Comparison of ENCODE assay signal across 9 mouse cellular contexts in the genomic region with DNA sequence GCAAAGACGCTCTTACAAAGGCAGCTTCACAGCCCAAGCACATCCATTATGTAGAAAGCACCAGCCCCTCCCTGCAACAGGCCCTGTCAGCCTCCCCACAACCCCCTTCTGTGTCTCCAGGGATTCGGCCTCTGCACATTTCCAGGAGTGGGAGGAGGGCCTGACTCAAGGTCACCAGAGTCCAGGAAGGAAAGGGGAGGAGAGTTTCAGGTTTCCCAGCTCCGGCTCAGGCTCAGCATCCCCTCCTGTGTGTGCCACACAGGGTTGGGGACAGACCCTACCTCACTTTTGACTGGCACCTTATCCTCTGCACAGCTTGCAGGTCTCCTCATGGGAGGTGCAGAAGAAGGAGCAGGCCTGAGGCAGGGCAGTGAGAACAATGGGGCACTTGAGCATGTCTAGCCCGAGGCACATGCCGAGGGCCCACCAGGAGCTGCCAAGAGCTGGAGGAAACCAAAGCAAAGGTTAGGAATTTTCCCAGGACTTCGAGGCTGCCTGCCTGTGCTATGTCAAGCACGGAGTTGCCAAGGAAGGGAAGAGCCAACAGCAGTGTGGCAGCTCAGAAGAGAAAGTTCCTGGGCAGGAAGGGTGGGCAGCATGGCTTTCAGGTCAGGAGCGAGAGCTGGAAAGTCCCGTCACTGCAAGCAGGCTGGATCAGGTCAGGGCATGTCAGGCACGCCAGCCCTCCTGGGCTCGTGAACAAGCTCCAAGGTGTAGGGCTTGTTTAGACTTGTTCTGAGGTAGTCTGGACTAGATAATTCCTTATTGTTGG. TPM values are rescaled to one million over a fixed set of nuclear protein-coding genes. Genes with fewer than 3 reads are reported as not detected.
DNase-seq lines count a peak whose midpoint lies in the region; ATAC-seq lines count a peak whose summit lies in the region.
"Had no signal": no experiment of that assay in that cellular context is flagged by ENCODE, and none has a peak within 500 bp of the region (broad histone marks: within the 10 kb centered on the region; RNA-seq: fewer than 3 reads in every experiment).

No protein-coding gene starts in this region.

- no peak overlapping the region for H3K9ac ChIP-seq in embryonic facial prominence, embryonic 14.5 days (ENCODE audit: low read depth, low read length)
- H3K9ac ChIP-seq: liver, embryonic 13.5 days had no signal

- WGBS in embryonic facial prominence, embryonic 14.5 days: 23% methylated on average over 11 of the region's 11 CpGs
- 48% methylated on average over 11 of the region's 11 CpGs for WGBS in limb, embryonic 10.5 days

- H3K27me3 ChIP-seq in embryonic facial prominence, embryonic 14.5 days (replicated peaks; ENCODE audit: control insufficient read depth, insufficient read depth, low read length): no peaks in the 10 kb centered on the region
- H3K27me3 ChIP-seq in limb, embryonic 10.5 days (ENCODE audit: low read depth, poor library complexity, severe bottlenecking): no peaks in the 10 kb centered on the region
- H3K27me3 ChIP-seq: liver, embryonic 13.5 days had no signal

- H3K4me3 ChIP-seq in embryonic facial prominence, embryonic 14.5 days (ENCODE audit: low read depth, low read length): no peak overlapping the region
- H3K4me3 ChIP-seq in limb, embryonic 10.5 days: peak overlapping the region; percentile 15
- H3K4me3 ChIP-seq: liver, embryonic 13.5 days had no signal

- H3K36me3 ChIP-seq in embryonic facial prominence, embryonic 14.5 days (ENCODE audit: control insufficient read depth, insufficient read depth, low read length): no peaks in the 10 kb centered on the region
- H3K36me3 ChIP-seq in limb, embryonic 10.5 days: no peaks in the 10 kb centered on the region
- H3K36me3 ChIP-seq: liver, embryonic 13.5 days had no signal

- H3K9me3 ChIP-seq in embryonic facial prominence, embryonic 14.5 days (ENCODE audit: control insufficient read depth, low read length): no peaks in the 10 kb centered on the region
- no peaks in the 10 kb centered on the region for H3K9me3 ChIP-seq in limb, embryonic 10.5 days (replicated peaks)
- H3K9me3 ChIP-seq: liver, embryonic 13.5 days had no signal

- intact Hi-C loops in gastrocnemius, postnatal 36 days (cut with DNase I): no loop called here
- intact Hi-C loops in heart, postnatal 14 days (cut with DNase I): loop anchor here (10.0 kb wide), 1 partner anchor 294 kb away; a partner anchor contains a TSS

- H3K4me2 ChIP-seq in embryonic facial prominence, embryonic 14.5 days (ENCODE audit: low read depth, low read length): peak overlapping the region; percentile 21
- H3K4me2 ChIP-seq: liver, embryonic 13.5 days had no signal

- peak overlapping the region; percentile 50 for H3K27ac ChIP-seq in embryonic facial prominence, embryonic 14.5 days (replicated peaks; ENCODE audit: low read depth, low read length)
- H3K27ac ChIP-seq in limb, embryonic 10.5 days: peak overlapping the region; percentile 85
- H3K27ac ChIP-seq: liver, embryonic 13.5 days had no signal

- H3K4me1 ChIP-seq in embryonic facial prominence, embryonic 14.5 days (ENCODE audit: control insufficient read depth, insufficient read depth, low read length): peaks cover 9% of the 10 kb centered on the region
- H3K4me1 ChIP-seq in limb, embryonic 10.5 days: peaks cover 52% of the 10 kb centered on the region

- ATAC-seq in embryonic facial prominence, embryonic 14.5 days (ENCODE audit: low read depth): peak; percentile 72
- ATAC-seq in megakaryocyte-erythroid progenitor cell, adult 5-6 weeks (replicated peaks; ENCODE audit: low FRiP score, low TSS enrichment, poor library complexity, severe bottlenecking): no peak

- peak; percentile 45 for DNase-seq in gastrocnemius, postnatal 25 days
- no peak for DNase-seq in gastrocnemius, postnatal 36 days
- peak; percentile 70 for DNase-seq in embryonic facial prominence, embryonic 14.5 days (ENCODE audit: low spot score)
- peak; percentile 61 to 66 for DNase-seq in heart, postnatal 14 days
- peak; percentile 66 for DNase-seq in limb, embryonic 10.5 days (ENCODE audit: low spot score)
- peak; percentile 41 for DNase-seq in retina, embryonic 14.5 days (ENCODE audit: low spot score)
- DNase-seq in thymus, postnatal 36 days: no peak
- DNase-seq: liver, embryonic 13.5 days had no signal

RNA-seq across cellular contexts. Expression of a gene that starts 3.5 kb away (rescaled TPM):
- total RNA-seq in gastrocnemius, postnatal 25 days (2021): 10 to 100 TPM in 1 of 2 experiments, 1 to 10 TPM in 1; 7.4 to 12.7 TPM
- total RNA-seq in gastrocnemius, postnatal 36 days (2021): 10 to 100 TPM; 10.1 to 11.4 TPM
- polyA plus RNA-seq in embryonic facial prominence, embryonic 14.5 days (2014; fragmentation: Nextera tagmentation; extraction: Ambion mirVana): 8.2 and 8.6 TPM in 2 replicates
- total RNA-seq in heart, postnatal 14 days (2021): 10 to 100 TPM; 39.5 to 43.8 TPM
- 6.9 and 7.8 TPM in 2 replicates for polyA plus RNA-seq in limb, embryonic 10.5 days (2016; fragmentation: Nextera tagmentation; extraction: Ambion mirVana)
- not detected in 2 replicates for total RNA-seq in megakaryocyte-erythroid progenitor cell, adult 5-6 weeks (2014; fragmentation: Nextera tagmentation)
- not detected in 2 replicates for total RNA-seq in megakaryocyte-erythroid progenitor cell, adult 5-6 weeks (2017)

RNA-seq across cellular contexts. Expression of a gene that starts 4.2 kb away (rescaled TPM):
- 10 to 100 TPM in 1 of 2 experiments, 1 to 10 TPM in 1; 3.3 to 34.6 TPM for total RNA-seq in gastrocnemius, postnatal 25 days (2021)
- 1 to 10 TPM; 2.8 to 6.0 TPM for total RNA-seq in gastrocnemius, postnatal 36 days (2021)
- polyA plus RNA-seq in embryonic facial prominence, embryonic 14.5 days (2014; fragmentation: Nextera tagmentation; extraction: Ambion mirVana): 74.9 and 76.8 TPM in 2 replicates
- 1 to 10 TPM; 5.0 to 5.7 TPM for total RNA-seq in heart, postnatal 14 days (2021)
- 2.0 and 3.8 TPM in 2 replicates for polyA plus RNA-seq in limb, embryonic 10.5 days (2016; fragmentation: Nextera tagmentation; extraction: Ambion mirVana)
- not detected in 2 replicates for total RNA-seq in megakaryocyte-erythroid progenitor cell, adult 5-6 weeks (2014; fragmentation: Nextera tagmentation)
- not detected in 2 replicates for total RNA-seq in megakaryocyte-erythroid progenitor cell, adult 5-6 weeks (2017)

RNA-seq across cellular contexts. Expression of a gene that starts 23.5 kb away (rescaled TPM):
- total RNA-seq in gastrocnemius, postnatal 25 days (2021): 1 to 10 TPM in 1 of 2 experiments, under 1 TPM in 1; 0.82 to 1.3 TPM
- total RNA-seq in gastrocnemius, postnatal 36 days (2021): not detected
- polyA plus RNA-seq in embryonic facial prominence, embryonic 14.5 days (2014; fragmentation: Nextera tagmentation; extraction: Ambion mirVana): 13.0 and 40.1 TPM in 2 replicates
- not detected for total RNA-seq in heart, postnatal 14 days (2021)
- polyA plus RNA-seq in limb, embryonic 10.5 days (2016; fragmentation: Nextera tagmentation; extraction: Ambion mirVana): not detected in 2 replicates
- not detected in 2 replicates for total RNA-seq in megakaryocyte-erythroid progenitor cell, adult 5-6 weeks (2014; fragmentation: Nextera tagmentation)
- not detected in 2 replicates for total RNA-seq in megakaryocyte-erythroid progenitor cell, adult 5-6 weeks (2017)
- polyA plus RNA-seq: liver, embryonic 13.5 days had no signal

Comparison
In these comparisons a context has a peak if more than half of its experiments do, and no peak if none do; other contexts are left out.
1. DNase-seq: peak in gastrocnemius, postnatal 25 days (single experiment), embryonic facial prominence, embryonic 14.5 days (single experiment), heart, postnatal 14 days (2 of 2), limb, embryonic 10.5 days (single experiment) and retina, embryonic 14.5 days (single experiment); none in gastrocnemius, postnatal 36 days (0 of 2) and thymus, postnatal 36 days (0 of 2).
2. RNA of a gene that starts 3.5 kb away (total RNA-seq): 39.5 to 43.8 TPM in heart, postnatal 14 days, 7.4 to 12.7 TPM in gastrocnemius, postnatal 25 days and 10.1 to 11.4 TPM in gastrocnemius, postnatal 36 days; not detected in megakaryocyte-erythroid progenitor cell, adult 5-6 weeks; every median in the first group is over 4 times any median in the second.